In genomic region chr5:24034970-24035369, GRCm38 (mm10) we compare ENCODE assay signal across 28 mouse cellular contexts. TPM values are rescaled to one million over a fixed set of nuclear protein-coding genes. Genes with fewer than 3 reads are reported as not detected.
DNase-seq lines count a peak whose midpoint lies in the region; ATAC-seq and TF ChIP-seq lines count a peak whose summit lies in the region.
"Had no signal": no experiment of that assay in that cellular context is flagged by ENCODE, and none has a peak within 500 bp of the region (broad histone marks: within the 10 kb centered on the region; RNA-seq: fewer than 3 reads in every experiment).

No protein-coding gene starts in this region.

- no peak for TF ChIP-seq CTCF in layer of hippocampus, adult 2 months (conservative IDR thresholded peaks at IDR 0.05)
- TF ChIP-seq CTCF in CH12.LX (conservative IDR thresholded peaks at IDR 0.05 in 1 of 2, IDR thresholded peaks at IDR 0.05 in 1 of 2; ENCODE audit: low read depth in 2 of 2, low read length in 2 of 2): no peak

- H3K27ac ChIP-seq in layer of hippocampus, adult 2 months: peak overlapping the region; percentile 51; the same call in 1 of the 2 replicates
- H3K27ac ChIP-seq in CH12.LX (ENCODE audit: insufficient read depth, low read depth): no peak overlapping the region
- no peak overlapping the region for H3K27ac ChIP-seq in forebrain, embryonic 10.5 days
- H3K27ac ChIP-seq: embryonic facial prominence, embryonic 15.5 days; forebrain, embryonic 15.5 days; heart, embryonic 13.5 days; hindbrain, postnatal 0 days; neural tube, embryonic 13.5 days; stomach, postnatal 0 days had no signal

- TF ChIP-seq POLR2A in CH12.LX (IDR thresholded peaks at IDR 0.05; ENCODE audit: low read depth, low read length): no peak

- WGBS in forebrain, embryonic 10.5 days: 66% methylated on average over 3 of the region's 3 CpGs

- no peak overlapping the region for H3K4me2 ChIP-seq in CH12.LX (ENCODE audit: insufficient read depth, low read depth, poor library complexity, severe bottlenecking)
- H3K4me2 ChIP-seq: embryonic facial prominence, embryonic 15.5 days; forebrain, embryonic 15.5 days; heart, embryonic 13.5 days; liver, embryonic 11.5 days; neural tube, embryonic 13.5 days had no signal

- H3K4me1 ChIP-seq in CH12.LX (ENCODE audit: control insufficient read depth in 1 of 2, insufficient read depth in 2 of 2): peaks cover 20 to 47% of the 10 kb centered on the region in 2 experiments; a peak in 3 of 4 replicates
- peaks cover 4% of the 10 kb centered on the region; the same call in 1 of the 2 replicates for H3K4me1 ChIP-seq in forebrain, embryonic 10.5 days
- H3K4me1 ChIP-seq: forebrain, embryonic 15.5 days; neural tube, embryonic 13.5 days had no signal

- H3K9ac ChIP-seq in CH12.LX (ENCODE audit: insufficient read depth, low read depth): no peak overlapping the region
- H3K9ac ChIP-seq: embryonic facial prominence, embryonic 15.5 days; forebrain, embryonic 15.5 days; heart, embryonic 13.5 days; neural tube, embryonic 13.5 days had no signal

- in situ Hi-C loops in CH12.LX (cut with MboI; ENCODE audit: low pct_ligation_motif_present, low pct_unique_long_range_greater_than_20kb, low sequenced_read_pairs): no loop called here

- no peak for TF ChIP-seq RAD21 in CH12.LX (IDR thresholded peaks at IDR 0.05; ENCODE audit: low read depth, low read length)

- H3K9me3 ChIP-seq in CH12.LX (replicated peaks; ENCODE audit: low read length): no peaks in the 10 kb centered on the region
- H3K9me3 ChIP-seq in forebrain, embryonic 10.5 days: no peaks in the 10 kb centered on the region
- H3K9me3 ChIP-seq: embryonic facial prominence, embryonic 15.5 days; forebrain, embryonic 15.5 days; heart, embryonic 13.5 days; neural tube, embryonic 13.5 days had no signal

- dilution Hi-C loops in CH12.LX (cut with MboI; ENCODE audit: extremely low pct_ligation_motif_present, extremely low pct_unique_long_range_greater_than_20kb, low sequenced_read_pairs): no loop called here

- no peak overlapping the region for H3K4me3 ChIP-seq in layer of hippocampus, adult 2 months
- no peak overlapping the region for H3K4me3 ChIP-seq in CH12.LX (replicated peaks in 1 of 3; ENCODE audit: low read depth in 2 of 3, low read length in 2 of 3, poor library complexity in 1 of 3)
- no peak overlapping the region for H3K4me3 ChIP-seq in forebrain, embryonic 10.5 days
- H3K4me3 ChIP-seq: embryonic facial prominence, embryonic 15.5 days; forebrain, embryonic 15.5 days; heart, embryonic 13.5 days; neural tube, embryonic 13.5 days had no signal

- no peaks in the 10 kb centered on the region for H3K27me3 ChIP-seq in CH12.LX (replicated peaks)
- H3K27me3 ChIP-seq in forebrain, embryonic 10.5 days (ENCODE audit: poor library complexity, severe bottlenecking): no peaks in the 10 kb centered on the region
- H3K27me3 ChIP-seq: embryonic facial prominence, embryonic 15.5 days; forebrain, embryonic 15.5 days; heart, embryonic 13.5 days; neural tube, embryonic 13.5 days; Patski had no signal

- peak; percentile 78 for DNase-seq in heart, adult 11 months
- no peak for DNase-seq in heart, postnatal 4 days
- no peak for DNase-seq in layer of hippocampus, adult 2 months (ENCODE audit: low spot score in 2 of 2)
- DNase-seq in layer of hippocampus, adult 18-20 months (ENCODE audit: low spot score in 2 of 2): no peak
- DNase-seq in CH12.LX (ENCODE audit: extremely low read depth): peak; percentile 24
- DNase-seq in left cerebral cortex, adult 18-20 months (ENCODE audit: low spot score in 2 of 2): no peak
- no peak for DNase-seq in forebrain, embryonic 10.5 days (ENCODE audit: extremely low spot score, low spot score)
- DNase-seq: cerebellum, adult 8-10 months; gastrocnemius, postnatal 14 days; heart, adult 18-20 months; lung, adult 18-20 months; lung, postnatal 14 days; midbrain, embryonic 14.5 days; retina, postnatal 1 day; right cerebral cortex, postnatal 25 days; thymus, adult 2 months; thymus, postnatal 4 days had no signal

- H3K79me2 ChIP-seq in CH12.LX (replicated peaks; ENCODE audit: control insufficient read depth, extremely low read depth, insufficient read depth, poor library complexity, severe bottlenecking): peaks cover 2% of the 10 kb centered on the region; the same call in 1 of the 2 replicates

- H3K36me3 ChIP-seq in CH12.LX (replicated peaks in 1 of 2; ENCODE audit: control insufficient read depth in 1 of 2, insufficient read depth in 1 of 2, low read length in 1 of 2): no peaks in the 10 kb centered on the region
- H3K36me3 ChIP-seq in forebrain, embryonic 10.5 days (replicated peaks): no peaks in the 10 kb centered on the region
- H3K36me3 ChIP-seq: embryonic facial prominence, embryonic 15.5 days; forebrain, embryonic 15.5 days; heart, embryonic 13.5 days; neural tube, embryonic 13.5 days had no signal

- 0 out of 2 replicates have a peak, but pooled peaks have one; percentile 19 for ATAC-seq in megakaryocyte, adult 5-6 weeks (ENCODE audit: poor library complexity, severe bottlenecking)
- ATAC-seq: CD4-positive, CD25-positive, alpha-beta regulatory T cell, adult 4 months; forebrain, embryonic 15.5 days; hindbrain, postnatal 0 days; intestine, postnatal 0 days; Patski had no signal

- TF ChIP-seq EP300 in CH12.LX (IDR thresholded peaks at IDR 0.05; ENCODE audit: low read length): no peak; the same call in 1 of the 2 replicates

TF ChIP-seq in CH12.LX, 34 proteins besides CTCF, POLR2A, EP300 and RAD21:
- TF ChIP-seq MAX (IDR thresholded peaks at IDR 0.05; ENCODE audit: low read length) (peak; percentile 44; the same call in 1 of the 2 replicates), TBP (conservative IDR thresholded peaks at IDR 0.05; ENCODE audit: low read depth, low read length) (0 out of 2 replicates have a peak, but pooled peaks have one; percentile 18), SIN3A (IDR thresholded peaks at IDR 0.05; ENCODE audit: low read length) (no peak), ZNF384 (IDR thresholded peaks at IDR 0.05; ENCODE audit: low read depth, low read length) (no peak), ZKSCAN1 (IDR thresholded peaks at IDR 0.05; ENCODE audit: borderline replicate concordance, low read depth, low read length) (no peak), RCOR1 (conservative IDR thresholded peaks at IDR 0.05; ENCODE audit: low read depth, low read length) (no peak), CHD1 (IDR thresholded peaks at IDR 0.05; ENCODE audit: low read depth, low read length) (no peak), HCFC1 (IDR thresholded peaks at IDR 0.05; ENCODE audit: low read depth, low read length) (no peak), USF2 (conservative IDR thresholded peaks at IDR 0.05; ENCODE audit: low read depth, low read length) (no peak), CHD2 (IDR thresholded peaks at IDR 0.05; ENCODE audit: low read length) (no peak), BHLHE40 (IDR thresholded peaks at IDR 0.05; ENCODE audit: low read depth, low read length) (peak; percentile 35; the same call in 1 of the 2 replicates), MAFK (IDR thresholded peaks at IDR 0.05; ENCODE audit: insufficient replicate concordance, low read length) (no peak), NELFE (IDR thresholded peaks at IDR 0.05; ENCODE audit: low read depth, low read length) (no peak), MYC (IDR thresholded peaks at IDR 0.05; ENCODE audit: low read depth, low read length) (0 out of 2 replicates have a peak, but pooled peaks have one; percentile 45)

RNA-seq across cellular contexts. Expression of gene Fam126a, which starts 4.5 kb away (rescaled TPM):
- total RNA-seq in heart, postnatal 4 days (2021): 10 to 100 TPM; 62.4 to 65.1 TPM
- 10 to 100 TPM; 24.8 to 28.4 TPM for total RNA-seq in layer of hippocampus, adult 2 months (2021)
- 10 to 100 TPM; 25.9 to 26.8 TPM for total RNA-seq in layer of hippocampus, adult 18-20 months (2021)
- total RNA-seq in CH12.LX (2012; rRNA removed): 18.2 and 22.6 TPM in 2 replicates
- total RNA-seq in CH12.LX (2014; rRNA removed): 16.5 and 19.6 TPM in 2 replicates
- 31.6 and 32.6 TPM in 2 replicates for polyA plus RNA-seq in CH12.LX (2012; ENCODE audit: insufficient read length, low read depth)
- 21.9 and 23.8 TPM in 2 replicates for total RNA-seq in megakaryocyte, adult 5-6 weeks (2015)
- 21.6 and 23.1 TPM in 2 replicates for total RNA-seq in megakaryocyte, adult 5-6 weeks (2017)
- 10 to 100 TPM; 15.4 to 16.6 TPM for total RNA-seq in left cerebral cortex, adult 18-20 months (2021)
- polyA plus RNA-seq in forebrain, embryonic 10.5 days (2016; fragmentation: Nextera tagmentation; extraction: Ambion mirVana): 28.1 and 29.0 TPM in 2 replicates

Comparison
In these comparisons a context has a peak if more than half of its experiments do, and no peak if none do; other contexts are left out.
1. DNase-seq: peak in heart, adult 11 months (single experiment) and CH12.LX (single experiment); none in heart, postnatal 4 days (single experiment), layer of hippocampus, adult 2 months (0 of 2), layer of hippocampus, adult 18-20 months (0 of 2), left cerebral cortex, adult 18-20 months (0 of 2) and forebrain, embryonic 10.5 days (single experiment).